Mouse (Mus musculus) thymus, postnatal 14 days (tissue): ENCODE data around the gene Zbtb39.
"Not testable (repeated sequence)": the region's sequence is repeated elsewhere in the genome, so short reads cannot be mapped to it uniquely, and the experiment has no call there.

Experiments
- DNase-seq: peaks from one replicate; pipeline ENCODE4 v3.0.0; 2021

The Zbtb39 gene

GRCm38 (mm10) chr10:127738151-127738882, 1.0 kb upstream of the Zbtb39 start:
- DNase-seq: peak; percentile 53

DNA sequence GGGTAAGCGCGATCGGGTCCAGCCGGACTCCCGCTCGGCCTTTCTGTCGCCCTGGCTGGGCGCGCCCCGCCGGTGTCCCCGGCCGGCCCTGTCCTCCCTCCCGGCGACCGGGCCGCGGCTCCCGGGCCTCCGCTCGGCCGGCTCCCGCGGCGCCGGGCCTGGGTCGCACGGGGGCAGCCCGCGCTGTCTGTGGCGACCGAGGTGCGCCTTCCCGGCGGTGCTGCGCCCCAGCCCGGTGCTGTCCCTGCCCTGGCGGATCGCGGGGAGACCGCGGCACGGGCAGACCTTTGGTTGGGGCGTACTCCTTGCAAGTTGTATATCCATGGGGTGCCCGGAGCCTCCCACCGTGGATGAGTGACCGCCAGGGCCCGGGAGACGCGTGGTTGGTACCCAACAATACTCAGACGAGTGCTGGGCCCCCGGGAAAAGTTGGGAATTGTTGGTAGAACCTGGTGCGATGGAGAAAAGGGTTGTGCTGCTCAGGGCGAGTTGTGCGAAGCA, 373 bp downstream of the Zbtb39 start:
- peak; percentile 57 for DNase-seq

DNA sequence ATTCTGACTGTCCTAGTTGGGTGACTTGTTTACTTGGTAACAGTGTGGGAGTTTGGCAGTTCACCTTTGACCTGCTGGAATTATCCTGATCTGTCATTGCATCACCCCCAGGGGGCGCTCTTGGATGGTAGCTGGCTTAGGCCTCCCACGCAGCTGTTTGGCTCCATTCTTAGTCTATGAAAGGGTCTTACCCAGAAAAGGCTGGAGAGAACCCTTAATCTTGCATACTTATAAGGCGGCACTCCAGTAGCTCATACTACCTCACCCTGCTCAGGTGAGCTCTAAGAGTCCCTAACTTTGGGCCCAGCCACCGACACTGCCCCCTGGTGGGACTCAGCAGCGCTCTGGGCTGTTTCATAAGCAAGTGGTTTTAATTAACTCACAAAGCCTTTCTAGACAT, 5.3 kb downstream of the Zbtb39 start:
- peak; percentile 58 for DNase-seq

GRCm38 (mm10) chr10:127745886-127746285, 6.5 kb downstream of the Zbtb39 start:
- no peak for DNase-seq

- DNase-seq: no peak
Measured at GRCm38 (mm10) chr10:127747254-127747653, 7.9 kb downstream of the Zbtb39 start.

DNA sequence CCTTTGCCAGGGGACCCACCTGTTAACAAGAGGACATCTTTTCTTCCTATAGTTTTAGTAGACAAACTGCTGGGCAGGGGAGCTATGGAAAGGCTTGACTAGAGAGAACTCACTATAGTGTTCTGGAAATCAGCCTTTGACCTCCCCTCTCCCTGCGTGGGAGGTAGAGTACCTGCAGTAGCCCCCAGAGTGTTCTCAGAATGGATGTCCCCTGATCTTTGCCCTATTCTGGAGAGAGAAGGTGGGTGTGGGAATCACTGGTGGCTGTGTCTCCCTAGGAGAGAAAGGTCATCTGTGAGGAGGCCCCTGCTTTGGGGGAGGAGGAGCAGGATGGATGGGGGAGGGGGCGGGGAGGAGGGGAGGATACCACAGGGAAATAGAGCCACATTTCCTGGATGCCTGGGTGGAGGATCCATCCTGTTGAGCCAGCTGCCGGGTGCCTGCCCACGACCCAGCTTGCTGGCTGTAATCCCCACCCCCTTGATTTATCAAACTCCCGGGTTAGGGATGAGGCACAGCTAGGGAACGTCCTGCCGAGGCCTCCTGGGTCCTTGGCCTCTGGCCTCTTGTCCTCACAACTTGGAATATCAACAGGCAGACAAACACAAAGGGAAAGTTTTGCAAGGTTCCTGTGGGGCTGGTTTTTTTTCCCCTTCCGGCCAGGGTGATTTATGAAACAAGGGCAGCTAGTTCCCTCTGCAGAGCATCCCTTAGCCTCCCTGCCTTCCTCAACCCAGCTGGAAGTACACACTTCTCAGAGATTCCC, 9.7 kb downstream of the Zbtb39 start:
- no peak for DNase-seq

GRCm38 (mm10) chr10:127750136-127750777, 10.9 kb downstream of the Zbtb39 start:
- DNase-seq: no peak

GRCm38 (mm10) chr10:127751548-127751947, 12.2 kb downstream of the Zbtb39 start, which contains the start of gene Gpr182:
Gpr182 (minus strand) TSS chr10:127751732.
- no peak for DNase-seq

DNA sequence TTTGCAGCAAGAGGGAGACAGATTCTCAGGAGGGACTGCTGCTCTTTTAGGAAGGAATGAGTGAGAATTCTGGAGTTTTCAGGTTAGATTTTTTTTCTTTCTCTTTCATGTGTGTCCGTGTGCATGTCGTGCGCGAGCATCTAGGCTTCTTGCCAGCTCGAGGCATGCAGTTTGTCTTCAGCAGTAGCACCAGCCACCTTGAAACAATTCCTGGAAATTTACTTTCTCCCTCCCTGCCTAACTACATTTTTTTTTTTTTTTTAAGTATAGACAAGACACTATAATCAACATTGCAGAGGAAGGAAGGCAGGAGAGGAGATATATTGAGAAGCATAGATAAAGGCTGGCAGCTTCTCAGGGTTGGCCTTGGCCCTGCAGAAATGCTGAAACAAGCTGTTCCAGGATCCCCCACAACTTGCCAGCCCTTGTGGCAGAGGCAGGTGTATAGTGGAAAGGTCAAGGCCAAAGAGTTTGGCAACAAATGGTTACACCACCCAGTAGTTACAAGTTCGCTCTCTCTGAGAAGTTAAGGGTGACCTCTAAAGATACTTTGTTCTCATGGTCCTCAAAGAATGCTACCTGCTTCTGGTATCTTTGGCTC, 15.3 kb downstream of the Zbtb39 start:
- DNase-seq: no peak

DNA sequence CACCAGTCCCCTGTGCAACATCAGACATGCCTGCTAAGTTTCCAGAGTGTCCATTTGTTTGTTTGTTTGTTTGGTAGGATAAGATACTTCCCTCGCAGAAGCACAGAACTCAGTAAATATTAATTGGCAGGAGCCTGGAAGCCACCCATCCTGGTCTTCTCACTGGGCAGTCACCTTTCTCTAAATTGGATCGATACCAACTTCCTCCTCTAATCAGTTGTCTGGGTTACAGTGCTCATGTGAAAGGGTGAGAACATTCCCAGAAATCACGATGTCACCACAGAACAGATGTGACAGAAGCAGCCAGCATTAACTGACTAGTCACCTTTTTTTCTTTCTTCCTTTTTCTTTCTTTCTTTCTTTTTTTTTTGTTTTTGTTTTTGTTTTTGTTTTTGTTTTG, 15.9 kb downstream of the Zbtb39 start:
- no peak for DNase-seq

DNA sequence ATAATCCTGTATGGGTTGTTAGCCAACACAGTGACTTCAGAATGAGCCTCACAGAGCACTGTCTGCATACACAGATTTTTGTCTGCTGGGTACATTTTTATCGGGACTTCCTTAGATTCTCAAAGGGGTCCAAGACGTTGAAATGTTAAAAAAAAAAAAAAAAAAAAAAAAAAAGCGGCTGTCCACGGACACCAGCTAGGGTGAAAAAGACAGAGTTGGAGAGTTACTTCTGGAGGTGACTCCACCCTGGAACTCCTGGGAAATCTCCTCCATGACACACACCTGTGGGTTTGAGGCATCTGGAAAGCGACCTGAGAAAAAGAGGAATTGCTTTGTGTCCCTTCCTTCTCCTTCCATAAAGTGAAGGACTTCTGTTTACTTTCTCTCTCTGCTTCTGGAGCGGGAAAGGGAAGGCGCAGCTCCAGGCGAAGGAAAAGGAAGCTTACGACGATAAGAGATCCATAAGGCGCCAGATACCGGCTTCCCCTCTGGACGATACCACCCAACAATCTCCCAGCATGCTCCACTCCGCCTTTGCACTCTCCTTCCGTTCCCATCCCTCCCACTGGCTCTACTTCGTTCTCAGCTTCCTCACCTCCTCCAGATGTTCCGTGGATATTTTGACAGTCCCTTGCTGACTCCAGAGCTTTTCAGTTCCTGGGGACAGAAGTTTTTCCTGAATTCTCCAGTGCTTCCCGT, 16.6 kb downstream of the Zbtb39 start:
- no peak for DNase-seq

- no peak for DNase-seq
Measured at GRCm38 (mm10) chr10:127759181-127760110, 20.1 kb downstream of the Zbtb39 start, which contains the start of the genes Rdh1 and Rdh16f1. Rdh1 (plus strand) TSS chr10:127759721. Rdh16f1 (plus strand) TSS chr10:127759787.

DNA sequence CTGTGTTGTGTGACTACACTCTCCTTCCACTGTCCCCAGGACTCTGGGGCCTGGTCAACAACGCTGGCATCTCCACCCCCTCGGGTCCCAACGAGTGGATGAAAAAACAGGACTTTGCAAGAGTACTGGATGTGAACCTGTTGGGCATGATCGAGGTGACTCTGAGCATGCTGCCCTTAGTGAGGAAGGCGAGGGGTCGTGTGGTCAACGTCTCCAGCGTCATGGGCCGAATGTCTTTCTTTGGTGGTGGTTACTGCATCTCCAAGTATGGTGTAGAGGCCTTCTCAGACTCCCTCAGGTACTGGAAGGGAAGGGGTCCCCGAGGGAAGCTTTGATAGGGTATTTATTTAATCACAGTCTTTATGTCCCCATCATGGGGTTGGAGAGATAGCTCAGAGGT, 23.6 kb downstream of the Zbtb39 start:
- DNase-seq: not testable (repeated sequence)

DNA sequence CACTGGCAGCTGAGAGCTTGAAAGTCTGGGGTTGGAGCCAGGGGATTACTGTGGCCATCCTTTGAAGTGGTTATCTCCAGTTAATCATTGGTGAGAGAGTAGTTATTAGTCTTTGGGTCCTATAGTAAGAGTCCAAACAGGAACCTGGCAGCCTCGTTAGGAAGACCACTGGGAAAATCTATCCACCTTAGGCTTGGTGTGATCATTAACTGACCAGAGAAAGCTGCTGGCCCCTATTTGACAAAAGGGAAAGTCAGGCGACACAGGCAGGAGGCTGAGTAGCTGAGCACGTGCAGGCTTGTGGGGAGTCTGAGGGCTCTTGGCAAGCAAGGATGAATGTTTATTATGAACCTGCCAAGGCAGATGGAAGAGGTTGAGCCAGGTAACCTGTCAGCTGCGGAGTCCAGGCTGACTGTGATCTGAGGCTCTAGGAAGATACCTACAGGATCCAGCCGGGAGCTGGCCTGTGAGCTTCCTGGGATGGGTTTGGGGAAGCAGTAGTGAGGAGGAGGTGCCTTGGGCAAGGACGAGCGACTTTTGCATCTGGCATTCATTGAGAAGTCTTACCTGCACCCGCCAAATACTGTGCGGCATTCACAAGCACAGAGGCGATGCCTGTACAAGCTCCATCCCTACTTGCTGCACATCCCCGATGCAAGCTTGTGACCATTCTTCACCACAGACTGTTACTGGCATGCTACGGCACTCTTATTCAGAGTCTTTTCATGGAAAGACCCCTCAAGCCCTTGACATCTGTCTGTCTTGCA, 24.8 kb downstream of the Zbtb39 start:
- no peak for DNase-seq

- DNase-seq: no peak
Measured at GRCm38 (mm10) chr10:127766564-127766963, 27.2 kb downstream of the Zbtb39 start.

DNA sequence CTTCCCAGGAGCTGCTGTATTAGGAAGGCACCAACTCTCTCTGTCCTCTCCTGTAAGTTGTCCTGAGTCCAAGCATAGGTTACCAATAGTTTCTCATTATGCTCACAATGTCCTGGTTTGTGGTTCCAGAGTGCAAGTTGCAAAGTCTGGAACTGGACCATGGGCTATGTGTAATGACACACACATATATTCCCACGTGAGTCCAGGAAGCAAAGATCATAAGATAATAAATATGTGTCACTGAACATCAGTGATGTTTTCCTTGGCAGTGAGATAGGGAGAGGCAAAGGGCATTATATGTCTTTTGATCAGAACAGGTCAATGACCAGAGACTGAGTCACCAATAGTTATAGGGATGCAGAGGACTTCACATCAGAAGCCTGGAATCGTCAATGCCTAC, 36.7 kb downstream of the Zbtb39 start, which contains the start of gene Rdh9:
TSS of gene Rdh9 (plus strand) at position 376 of the 400 bp plus-strand sequence.
- no peak for DNase-seq

GRCm38 (mm10) chr10:127782321-127782720, 43.0 kb downstream of the Zbtb39 start:
- not testable (repeated sequence) for DNase-seq

DNA sequence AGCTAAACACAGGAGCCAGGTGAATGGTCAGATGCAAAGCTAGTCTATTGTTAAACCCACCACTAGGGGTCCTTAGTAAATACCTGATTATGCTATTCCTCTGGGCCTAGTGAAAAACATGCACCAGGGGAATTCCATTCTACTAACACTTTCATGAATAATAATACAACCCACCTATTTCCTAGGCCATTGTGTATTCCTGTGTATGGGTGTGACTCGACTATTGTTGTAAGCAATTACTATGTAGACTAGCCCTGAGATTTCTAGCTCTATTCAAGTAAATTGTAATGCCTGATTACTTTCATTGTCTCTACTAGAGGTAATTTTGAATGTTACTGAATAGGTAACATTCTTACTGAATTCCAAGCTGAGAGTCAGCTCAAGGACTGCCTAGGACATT, 46.1 kb downstream of the Zbtb39 start:
- DNase-seq: not testable (repeated sequence)
